Mouse (Mus musculus): ENCODE data around the gene Fbxl17.

- TF ChIP-seq REST (IDR thresholded peaks at IDR 0.05; ENCODE audit: insufficient read depth, insufficient read length), result no peak
- no peak for TF ChIP-seq E2F4 (IDR thresholded peaks at IDR 0.05; ENCODE audit: insufficient read depth)
- TF ChIP-seq MAX (IDR thresholded peaks at IDR 0.05; ENCODE audit: low read depth), result no peak
- TF ChIP-seq POLR2A (IDR thresholded peaks at IDR 0.05; ENCODE audit: insufficient read length, low read depth), result no peak
- TF ChIP-seq TCF12 (IDR thresholded peaks at IDR 0.05; ENCODE audit: insufficient read depth, poor library complexity, severe bottlenecking), result no peak
- TF ChIP-seq POLR2AphosphoS2 (IDR thresholded peaks at IDR 0.05; ENCODE audit: insufficient read length, low read depth), result no peak
- TF ChIP-seq USF1 (IDR thresholded peaks at IDR 0.05; ENCODE audit: low read depth), result no peak
Measured at GRCm38 (mm10) chr17:63195496-63195895, 304.3 kb downstream of the Fbxl17 start.

All from myocyte (in vitro differentiated cells).